Mouse (Mus musculus): Measurements from ENCODE around the gene Myadm.

DNA sequence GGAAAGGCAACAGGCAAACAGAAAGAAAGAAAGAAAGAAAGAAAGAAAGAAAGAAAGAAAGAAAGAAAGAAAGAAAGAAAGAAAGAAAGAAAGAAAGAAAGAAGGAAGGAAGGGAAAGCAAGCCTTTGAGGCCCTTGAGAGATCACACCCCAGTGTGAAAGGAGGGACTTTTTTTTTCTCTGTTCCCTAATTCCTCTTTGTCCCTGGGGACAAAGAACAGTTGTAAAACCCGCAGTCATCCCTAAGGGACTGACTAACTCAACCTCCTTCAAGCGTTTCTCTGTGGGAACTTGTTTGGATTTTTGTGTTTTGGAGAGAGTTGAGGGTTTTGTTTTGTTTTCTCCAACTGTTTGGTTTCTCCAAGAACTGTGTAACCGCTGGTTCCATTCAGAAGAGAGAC is 20.6 kb upstream of the Myadm start:
- no peak for TF ChIP-seq MAZ (IDR thresholded peaks at IDR 0.05; ENCODE audit: low read depth, low read length)
- TF ChIP-seq MYC (IDR thresholded peaks at IDR 0.05; ENCODE audit: low read depth, low read length): no peak
- no peak for TF ChIP-seq RCOR1 (IDR thresholded peaks at IDR 0.05; ENCODE audit: low read depth, low read length)
- TF ChIP-seq POLR2A (IDR thresholded peaks at IDR 0.05; ENCODE audit: control insufficient read depth in 1 of 2, insufficient read depth in 1 of 2, low read depth in 1 of 2, low read length in 2 of 2, poor library complexity in 1 of 2): no peak
- no peak for TF ChIP-seq CTCF (IDR thresholded peaks at IDR 0.05 in 2 of 3, conservative IDR thresholded peaks at IDR 0.05 in 1 of 3; ENCODE audit: control insufficient read depth in 1 of 3, insufficient read depth in 1 of 3, low read depth in 2 of 3, low read length in 3 of 3, poor library complexity in 1 of 3, severe bottlenecking in 1 of 3)
- no peak for TF ChIP-seq USF1 (IDR thresholded peaks at IDR 0.05; ENCODE audit: low read depth, low read length)
- TF ChIP-seq POLR2AphosphoS5 (IDR thresholded peaks at IDR 0.05; ENCODE audit: borderline replicate concordance, low read depth, low read length): no peak
- TF ChIP-seq GABPA (IDR thresholded peaks at IDR 0.05; ENCODE audit: low read depth, low read length): no peak
- TF ChIP-seq EP300 (IDR thresholded peaks at IDR 0.05; ENCODE audit: low read depth in 1 of 2, low read length in 2 of 2): no peak
- no peak for TF ChIP-seq CHD1 (IDR thresholded peaks at IDR 0.05; ENCODE audit: low read depth, low read length)
- TF ChIP-seq MEF2A (IDR thresholded peaks at IDR 0.05; ENCODE audit: extremely low read depth, insufficient replicate concordance, low read depth, low read length, poor library complexity, severe bottlenecking): no peak
- no peak for TF ChIP-seq MAX (IDR thresholded peaks at IDR 0.05; ENCODE audit: low read length)
